Mouse (Mus musculus): ENCODE data around the gene Ndufaf1. TPM values are rescaled to one million over a fixed set of nuclear protein-coding genes. Genes with fewer than 3 reads are reported as not detected.

The Ndufaf1 gene
- polyA plus RNA-seq, 1 experiment from 2014 or later = 42.8 TPM

Other genes starting within 250 kb of the Ndufaf1 start
- 7.0 and 8.3 TPM in 2 replicates for gene Ino80, start 185.1 kb downstream of the Ndufaf1 start, polyA plus RNA-seq (2014; fragmentation: Nextera tagmentation; extraction: Ambion mirVana)
- 0.20 and 0.27 TPM in 2 replicates for gene Exd1, start 115.2 kb downstream of the Ndufaf1 start, polyA plus RNA-seq (2014; fragmentation: Nextera tagmentation; extraction: Ambion mirVana)
- gene Chp1, start 115.1 kb downstream of the Ndufaf1 start, polyA plus RNA-seq (2014; fragmentation: Nextera tagmentation; extraction: Ambion mirVana) = 54.5 and 57.1 TPM in 2 replicates
- 61.0 and 68.7 TPM in 2 replicates for gene Nusap1, start 44.5 kb downstream of the Ndufaf1 start, polyA plus RNA-seq (2014; fragmentation: Nextera tagmentation; extraction: Ambion mirVana)
- 25.8 and 29.2 TPM in 2 replicates for gene Oip5, start 44.4 kb downstream of the Ndufaf1 start, polyA plus RNA-seq (2014; fragmentation: Nextera tagmentation; extraction: Ambion mirVana)
- gene Rtf1, start 12.2 kb upstream of the Ndufaf1 start, polyA plus RNA-seq (2014; fragmentation: Nextera tagmentation; extraction: Ambion mirVana) = 29.4 and 32.0 TPM in 2 replicates
- 7.2 and 7.4 TPM in 2 replicates for gene Itpka, start 79.5 kb upstream of the Ndufaf1 start, polyA plus RNA-seq (2014; fragmentation: Nextera tagmentation; extraction: Ambion mirVana)
- gene Ltk, start 97.6 kb upstream of the Ndufaf1 start, polyA plus RNA-seq (2014; fragmentation: Nextera tagmentation; extraction: Ambion mirVana) = 1.9 and 2.8 TPM in 2 replicates
- gene Rpap1, start 124.7 kb upstream of the Ndufaf1 start, polyA plus RNA-seq (2014; fragmentation: Nextera tagmentation; extraction: Ambion mirVana) = 27.0 and 28.1 TPM in 2 replicates
- gene Tyro3, start 134.9 kb upstream of the Ndufaf1 start, polyA plus RNA-seq (2014; fragmentation: Nextera tagmentation; extraction: Ambion mirVana) = 18.9 and 21.9 TPM in 2 replicates
- gene Mga, start 234.4 kb upstream of the Ndufaf1 start, polyA plus RNA-seq (2014; fragmentation: Nextera tagmentation; extraction: Ambion mirVana) = 36.4 and 40.1 TPM in 2 replicates